Mouse (Mus musculus): Measurements from ENCODE around the gene Fam13a. TPM values are rescaled to one million over a fixed set of nuclear protein-coding genes. Genes with fewer than 3 reads are reported as not detected.

Fam13a gene
- polyA plus RNA-seq, 1 experiment, result 2.3 TPM

- DNase-seq, result no peak
- Histone ChIP-seq H3K27ac (ENCODE audit: control insufficient read depth, insufficient read depth, low read length) (no peak overlapping the region), H3K4me3 (ENCODE audit: control insufficient read depth, insufficient read depth, low read length) (no peak overlapping the region), H3K27me3 (ENCODE audit: control insufficient read depth, insufficient read depth, low read length) (no peaks in the 10 kb centered on the region), H3K4me1 (replicated peaks; ENCODE audit: control insufficient read depth, insufficient read depth, low read length) (no peaks in the 10 kb centered on the region), H3K36me3 (ENCODE audit: control insufficient read depth, insufficient read depth, low read length) (peaks cover 10% of the 10 kb centered on the region)
- no peak for TF ChIP-seq POLR2A (IDR thresholded peaks at IDR 0.05; ENCODE audit: control insufficient read depth, extremely low read depth, insufficient read depth, low read length, poor library complexity)
- TF ChIP-seq CTCF (IDR thresholded peaks at IDR 0.05; ENCODE audit: borderline replicate concordance, control insufficient read depth, extremely low read depth, insufficient read depth, low read length, poor library complexity), result no peak
- 69% methylated on average over 3 of the region's 3 CpGs for WGBS
Measured at GRCm38 (mm10) chr6:58921623-58922022, 102.7 kb downstream of the Fam13a start.

GRCm38 (mm10) chr6:58920735-58921134, 103.6 kb downstream of the Fam13a start:
- Histone ChIP-seq H3K27me3 (ENCODE audit: control insufficient read depth, insufficient read depth, low read length) (no peaks in the 10 kb centered on the region), H3K36me3 (ENCODE audit: control insufficient read depth, insufficient read depth, low read length) (peaks cover 17% of the 10 kb centered on the region), H3K4me3 (ENCODE audit: control insufficient read depth, insufficient read depth, low read length) (no peak overlapping the region), H3K27ac (ENCODE audit: control insufficient read depth, insufficient read depth, low read length) (no peak overlapping the region), H3K4me1 (replicated peaks; ENCODE audit: control insufficient read depth, insufficient read depth, low read length) (peaks cover 4% of the 10 kb centered on the region; the same call in 1 of the 2 replicates)
- TF ChIP-seq CTCF (IDR thresholded peaks at IDR 0.05; ENCODE audit: borderline replicate concordance, control insufficient read depth, extremely low read depth, insufficient read depth, low read length, poor library complexity), result no peak
- no peak for TF ChIP-seq POLR2A (IDR thresholded peaks at IDR 0.05; ENCODE audit: control insufficient read depth, extremely low read depth, insufficient read depth, low read length, poor library complexity)
- DNase-seq, result no peak
- 96% methylated on average over 6 of the region's 6 CpGs for WGBS

GRCm38 (mm10) chr6:58916498-58916897, 107.9 kb downstream of the Fam13a start:
- WGBS, result 24% methylated on average over 5 of the region's 5 CpGs

GRCm38 (mm10) chr6:58913971-58914370, 110.4 kb downstream of the Fam13a start:
- no peak overlapping the region for H3K4me3 ChIP-seq (ENCODE audit: control insufficient read depth, insufficient read depth, low read length)
- peaks cover 4% of the 10 kb centered on the region; the same call in 1 of the 2 replicates for H3K4me1 ChIP-seq (replicated peaks; ENCODE audit: control insufficient read depth, insufficient read depth, low read length)
- no peak overlapping the region for H3K27ac ChIP-seq (ENCODE audit: control insufficient read depth, insufficient read depth, low read length)
- 96% methylated on average over 5 of the region's 5 CpGs for WGBS
- no peak for TF ChIP-seq CTCF (IDR thresholded peaks at IDR 0.05; ENCODE audit: borderline replicate concordance, control insufficient read depth, extremely low read depth, insufficient read depth, low read length, poor library complexity)
- TF ChIP-seq POLR2A (IDR thresholded peaks at IDR 0.05; ENCODE audit: control insufficient read depth, extremely low read depth, insufficient read depth, low read length, poor library complexity), result no peak
- no peaks in the 10 kb centered on the region for H3K27me3 ChIP-seq (ENCODE audit: control insufficient read depth, insufficient read depth, low read length)
- DNase-seq, result no peak
- H3K36me3 ChIP-seq (ENCODE audit: control insufficient read depth, insufficient read depth, low read length), result peaks cover 18% of the 10 kb centered on the region

More at GRCm38 (mm10) chr6:58916498-58916897, 107.9 kb downstream of the Fam13a start:
- TF ChIP-seq CTCF (IDR thresholded peaks at IDR 0.05; ENCODE audit: borderline replicate concordance, control insufficient read depth, extremely low read depth, insufficient read depth, low read length, poor library complexity), result no peak
- no peak for TF ChIP-seq POLR2A (IDR thresholded peaks at IDR 0.05; ENCODE audit: control insufficient read depth, extremely low read depth, insufficient read depth, low read length, poor library complexity)
- Histone ChIP-seq H3K36me3 (ENCODE audit: control insufficient read depth, insufficient read depth, low read length) (peaks cover 17% of the 10 kb centered on the region), H3K4me1 (replicated peaks; ENCODE audit: control insufficient read depth, insufficient read depth, low read length) (peaks cover 4% of the 10 kb centered on the region; the same call in 1 of the 2 replicates), H3K27ac (ENCODE audit: control insufficient read depth, insufficient read depth, low read length) (no peak overlapping the region), H3K27me3 (ENCODE audit: control insufficient read depth, insufficient read depth, low read length) (no peaks in the 10 kb centered on the region), H3K4me3 (ENCODE audit: control insufficient read depth, insufficient read depth, low read length) (no peak overlapping the region)
- DNase-seq, result no peak

DNA sequence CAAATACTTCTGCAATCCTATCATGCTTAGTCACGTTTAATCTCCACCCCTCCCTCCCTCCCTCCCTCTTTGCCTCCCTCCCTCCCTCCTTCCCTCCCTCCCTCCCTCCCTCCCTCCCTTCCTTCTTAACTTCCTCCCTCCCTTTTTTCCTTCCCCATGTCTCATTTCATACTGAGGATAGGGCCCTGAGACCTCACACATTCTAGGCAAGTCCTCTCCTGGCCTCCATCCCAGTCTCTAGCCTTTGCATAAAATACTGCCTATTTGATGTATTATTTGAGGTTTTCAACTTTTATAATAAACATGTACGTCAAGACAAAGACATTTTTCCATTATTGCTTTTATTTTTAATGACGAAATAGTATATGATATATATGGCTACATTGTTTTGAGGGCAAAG, 110.8 kb downstream of the Fam13a start:
- peaks cover 18% of the 10 kb centered on the region for H3K36me3 ChIP-seq (ENCODE audit: control insufficient read depth, insufficient read depth, low read length)
- no peak for TF ChIP-seq POLR2A (IDR thresholded peaks at IDR 0.05; ENCODE audit: control insufficient read depth, extremely low read depth, insufficient read depth, low read length, poor library complexity)
- TF ChIP-seq CTCF (IDR thresholded peaks at IDR 0.05; ENCODE audit: borderline replicate concordance, control insufficient read depth, extremely low read depth, insufficient read depth, low read length, poor library complexity), result no peak
- 83% methylated on average over 3 of the region's 3 CpGs for WGBS
- H3K4me3 ChIP-seq (ENCODE audit: control insufficient read depth, insufficient read depth, low read length), result no peak overlapping the region
- DNase-seq, result no peak
- peaks cover 4% of the 10 kb centered on the region; the same call in 1 of the 2 replicates for H3K4me1 ChIP-seq (replicated peaks; ENCODE audit: control insufficient read depth, insufficient read depth, low read length)
- H3K27me3 ChIP-seq (ENCODE audit: control insufficient read depth, insufficient read depth, low read length), result no peaks in the 10 kb centered on the region
- H3K27ac ChIP-seq (ENCODE audit: control insufficient read depth, insufficient read depth, low read length), result no peak overlapping the region

DNA sequence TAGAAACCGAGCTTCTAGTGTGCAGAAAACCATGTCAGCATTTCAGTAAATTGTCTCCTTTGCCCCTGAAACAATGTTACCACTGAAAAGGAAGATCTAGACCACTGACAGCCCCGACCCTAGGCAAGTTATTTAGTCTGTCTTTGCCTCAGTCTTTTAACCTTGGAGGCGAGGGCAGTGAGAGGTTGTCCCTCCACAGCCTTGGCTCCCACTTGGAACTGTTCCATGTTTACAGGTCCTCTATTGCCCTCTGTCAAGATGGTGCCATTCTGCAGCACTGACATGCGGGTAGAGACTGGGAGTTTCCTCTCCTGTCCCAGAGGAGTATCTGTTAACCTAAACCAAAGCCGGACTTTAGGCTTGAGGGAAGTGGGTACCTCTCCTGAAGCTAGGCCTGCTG, 111.5 kb downstream of the Fam13a start:
- 94% methylated on average over 5 of the region's 5 CpGs for WGBS
- DNase-seq, result no peak
- Histone ChIP-seq H3K27ac (ENCODE audit: control insufficient read depth, insufficient read depth, low read length) (no peak overlapping the region), H3K27me3 (ENCODE audit: control insufficient read depth, insufficient read depth, low read length) (no peaks in the 10 kb centered on the region), H3K4me3 (ENCODE audit: control insufficient read depth, insufficient read depth, low read length) (no peak overlapping the region), H3K36me3 (ENCODE audit: control insufficient read depth, insufficient read depth, low read length) (peaks cover 18% of the 10 kb centered on the region), H3K4me1 (replicated peaks; ENCODE audit: control insufficient read depth, insufficient read depth, low read length) (peaks cover 4% of the 10 kb centered on the region; the same call in 1 of the 2 replicates)
- no peak for TF ChIP-seq CTCF (IDR thresholded peaks at IDR 0.05; ENCODE audit: borderline replicate concordance, control insufficient read depth, extremely low read depth, insufficient read depth, low read length, poor library complexity)
- TF ChIP-seq POLR2A (IDR thresholded peaks at IDR 0.05; ENCODE audit: control insufficient read depth, extremely low read depth, insufficient read depth, low read length, poor library complexity), result no peak

- WGBS, result 95% methylated on average over 2 of the region's 2 CpGs
- no peak overlapping the region for H3K27ac ChIP-seq (ENCODE audit: control insufficient read depth, insufficient read depth, low read length)
- H3K27me3 ChIP-seq (ENCODE audit: control insufficient read depth, insufficient read depth, low read length), result no peaks in the 10 kb centered on the region
- no peaks in the 10 kb centered on the region for H3K4me1 ChIP-seq (replicated peaks; ENCODE audit: control insufficient read depth, insufficient read depth, low read length)
- H3K4me3 ChIP-seq (ENCODE audit: control insufficient read depth, insufficient read depth, low read length), result no peak overlapping the region
- TF ChIP-seq CTCF (IDR thresholded peaks at IDR 0.05; ENCODE audit: borderline replicate concordance, control insufficient read depth, extremely low read depth, insufficient read depth, low read length, poor library complexity) (no peak), POLR2A (IDR thresholded peaks at IDR 0.05; ENCODE audit: control insufficient read depth, extremely low read depth, insufficient read depth, low read length, poor library complexity) (no peak)
- 0 out of 2 replicates have a peak, but pooled peaks cover 6% of the 10 kb centered on the region for H3K36me3 ChIP-seq (ENCODE audit: control insufficient read depth, insufficient read depth, low read length)
- DNase-seq, result no peak
Measured at GRCm38 (mm10) chr6:58907791-58908190, 116.6 kb downstream of the Fam13a start.
